Mouse (Mus musculus) right cerebral cortex, postnatal 36 days (tissue): ENCODE measurements around the gene Bglap3.
"Not testable (repeated sequence)": the region's sequence is repeated elsewhere in the genome, so short reads cannot be mapped to it uniquely, and the experiment has no call there.

Experiments used
- DNase-seq, 2 experiments: peaks; one replicate each; pipeline ENCODE4 v3.0.0; 2022; ENCODE audit warnings: low spot score in 2 of 2, mixed read lengths in 1 of 2

Gene Bglap3

GRCm38 (mm10) chr3:88376644-88377043, 4.1 kb upstream of the Bglap3 start:
- DNase-seq, result not testable (repeated sequence)

DNA sequence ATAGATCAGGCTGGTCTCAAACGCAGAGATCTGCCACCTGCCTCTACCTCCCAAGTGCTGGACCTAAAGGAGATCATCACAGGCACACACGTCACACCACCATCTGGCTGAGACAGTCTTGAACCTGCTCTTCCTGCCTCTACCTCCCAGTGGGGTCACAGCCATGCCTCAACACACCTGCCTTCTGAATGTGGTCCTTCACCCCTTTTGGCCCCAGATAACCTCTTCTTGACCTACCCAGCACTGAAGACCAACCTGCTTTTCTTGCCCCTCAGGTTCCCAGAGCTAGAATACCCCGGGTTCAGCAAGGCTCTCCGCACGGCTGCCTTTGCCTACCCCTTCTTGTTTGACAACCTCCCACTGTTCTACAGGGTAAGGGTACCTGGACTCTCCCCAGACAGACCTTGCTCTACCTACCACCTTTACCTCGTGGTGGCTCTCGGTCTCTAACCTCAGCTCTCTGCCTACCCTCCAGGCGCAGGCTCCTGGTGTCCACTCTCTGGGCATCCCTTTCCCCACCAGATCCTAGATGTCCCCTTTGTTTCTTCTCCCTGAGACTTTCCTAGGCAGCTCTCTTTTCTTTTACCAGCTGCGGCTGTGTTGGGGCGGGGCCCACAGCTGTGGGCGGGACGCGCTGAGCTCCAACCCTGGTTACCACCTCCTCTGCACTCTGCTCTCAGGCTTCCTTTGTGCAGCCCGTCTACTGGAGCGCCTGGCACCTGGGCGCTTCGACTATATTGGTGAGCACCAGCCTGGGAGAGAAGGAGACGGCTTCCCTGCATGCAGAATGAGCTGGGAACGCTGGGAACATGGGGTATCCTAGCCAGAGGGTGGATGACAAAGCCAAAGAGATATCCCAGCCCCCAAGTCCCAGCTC, 3.4 kb upstream of the Bglap3 start:
- DNase-seq, result not testable (repeated sequence)

- not testable (repeated sequence) for DNase-seq
Measured at GRCm38 (mm10) chr3:88368511-88368910, 4.0 kb downstream of the Bglap3 start.

DNA sequence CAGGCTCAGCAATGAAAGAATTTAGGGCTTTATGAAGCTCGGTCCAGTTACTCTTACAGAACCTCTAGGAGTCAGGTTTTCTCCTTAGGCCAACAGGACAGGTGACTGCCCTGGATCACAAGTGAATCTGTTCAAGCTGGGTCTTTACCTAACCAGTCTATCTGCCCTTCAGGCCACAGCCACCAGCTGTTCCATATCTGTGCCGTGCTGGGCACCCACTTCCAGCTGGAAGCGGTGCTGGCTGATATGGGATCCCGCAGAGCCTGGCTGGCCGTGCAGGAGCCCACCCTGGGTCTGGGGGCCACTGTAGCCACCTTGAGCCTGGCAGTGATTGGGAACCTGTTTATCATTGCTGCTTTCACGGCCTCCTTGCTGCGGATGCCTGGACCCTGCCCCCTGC, 5.0 kb downstream of the Bglap3 start:
- not testable (repeated sequence) for DNase-seq

DNA sequence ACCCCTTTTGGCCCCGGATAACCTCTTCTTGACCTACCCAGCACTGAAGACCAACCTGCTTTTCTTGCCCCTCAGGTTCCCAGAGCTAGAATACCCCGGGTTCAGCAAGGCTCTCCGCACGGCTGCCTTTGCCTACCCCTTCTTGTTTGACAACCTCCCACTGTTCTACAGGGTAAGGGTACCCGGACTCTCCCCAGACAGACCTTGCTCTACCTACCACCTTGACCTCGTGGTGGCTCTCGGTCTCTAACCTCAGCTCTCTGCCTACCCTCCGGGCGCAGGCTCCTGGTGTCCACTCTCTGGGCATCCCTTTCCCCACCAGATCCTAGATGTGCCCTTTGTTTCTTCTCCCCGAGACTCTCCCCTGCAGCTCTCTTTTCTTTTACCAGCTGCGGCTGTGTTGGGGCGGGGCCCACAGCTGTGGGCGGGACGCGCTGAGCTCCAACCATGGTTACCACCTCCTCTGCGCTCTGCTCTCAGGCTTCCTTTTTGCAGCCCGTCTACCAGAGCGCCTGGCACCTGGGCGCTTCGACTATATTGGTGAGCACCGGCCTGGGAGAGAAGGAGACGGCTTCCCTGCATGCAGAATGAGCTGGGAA, 5.6 kb downstream of the Bglap3 start:
- DNase-seq, result peak; percentile 61 to 69

DNA sequence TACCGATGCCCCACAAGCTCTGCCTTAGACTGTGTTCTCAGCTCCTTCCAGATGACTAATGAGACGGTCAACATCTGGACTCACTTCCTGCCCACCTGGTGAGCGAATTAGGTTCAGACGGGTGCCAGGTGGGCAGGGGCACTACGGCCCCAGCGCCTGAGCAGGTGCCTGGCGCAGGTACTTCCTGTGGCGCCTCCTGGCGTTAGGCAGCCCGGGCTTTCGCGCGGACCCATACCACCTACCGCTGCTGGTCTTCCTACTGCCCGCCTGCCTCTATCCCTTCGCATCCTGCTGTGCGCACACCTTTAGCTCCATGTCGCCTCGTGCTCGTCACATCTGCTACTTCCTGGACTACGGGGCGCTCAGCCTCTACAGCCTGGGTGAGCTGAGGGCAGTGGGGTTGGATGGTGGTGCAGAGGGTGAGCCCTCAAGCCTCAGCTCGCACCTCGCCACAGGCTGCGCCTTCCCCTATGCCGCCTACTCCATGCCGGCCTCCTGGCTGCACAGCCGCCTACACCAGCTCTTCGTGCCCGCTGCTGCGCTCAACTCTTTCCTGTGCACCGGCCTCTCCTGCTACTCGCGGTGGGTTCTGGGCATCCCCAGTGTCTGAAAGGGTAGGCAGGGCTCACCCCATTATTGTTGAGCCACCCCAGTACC, 6.7 kb downstream of the Bglap3 start:
- DNase-seq, result peak in 1 of 2 experiments; percentile 28

GRCm38 (mm10) chr3:88364337-88364736, 8.2 kb downstream of the Bglap3 start, which contains the start of gene Paqr6:
Gene Paqr6 (plus strand): TSS chr3:88364584.
- no peak for DNase-seq

GRCm38 (mm10) chr3:88363700-88364099, 8.8 kb downstream of the Bglap3 start:
- DNase-seq, result peak; percentile 38 to 50

DNA sequence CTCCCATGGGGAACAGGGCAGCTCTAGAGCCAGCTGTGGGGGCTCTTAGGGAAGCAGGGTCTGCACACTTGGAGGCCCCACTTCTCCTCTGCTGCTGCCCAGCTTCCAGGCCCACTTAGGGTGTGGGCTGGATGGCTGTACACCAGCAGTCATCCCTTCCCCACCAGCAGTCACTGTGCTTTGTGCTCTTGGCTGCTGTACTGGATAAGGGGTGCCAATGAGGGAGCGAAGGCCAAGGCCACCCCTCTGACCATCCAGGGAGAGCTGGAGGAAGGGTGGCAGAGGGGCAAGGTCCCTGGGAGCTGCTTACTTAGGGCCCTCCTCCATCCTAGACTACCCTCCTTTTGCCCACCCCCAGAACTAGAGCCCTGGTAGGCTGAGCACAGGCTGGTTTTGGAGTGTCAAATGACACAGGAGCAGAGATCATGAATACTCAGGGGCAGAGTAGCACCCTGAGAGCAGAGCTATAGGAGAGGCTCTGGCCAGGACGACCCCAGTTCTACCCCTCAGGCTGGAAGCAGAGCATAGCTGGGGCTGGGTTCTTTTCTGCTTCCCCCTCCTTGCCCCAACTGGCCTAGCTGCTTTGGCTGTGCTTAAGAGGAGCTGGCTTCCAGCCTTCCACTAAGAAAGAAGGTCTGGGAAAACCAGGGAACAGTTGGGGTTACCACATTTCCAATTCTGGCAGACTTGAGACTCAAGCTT, 10.8 kb downstream of the Bglap3 start:
- no peak for DNase-seq

GRCm38 (mm10) chr3:88361096-88361495, 11.4 kb downstream of the Bglap3 start:
- DNase-seq, result no peak

GRCm38 (mm10) chr3:88359989-88360388, 12.6 kb downstream of the Bglap3 start:
- no peak for DNase-seq

GRCm38 (mm10) chr3:88359584-88359983, 13.0 kb downstream of the Bglap3 start:
- DNase-seq, result no peak

- DNase-seq, result no peak
Measured at GRCm38 (mm10) chr3:88354396-88355165, 18.0 kb downstream of the Bglap3 start.

DNA sequence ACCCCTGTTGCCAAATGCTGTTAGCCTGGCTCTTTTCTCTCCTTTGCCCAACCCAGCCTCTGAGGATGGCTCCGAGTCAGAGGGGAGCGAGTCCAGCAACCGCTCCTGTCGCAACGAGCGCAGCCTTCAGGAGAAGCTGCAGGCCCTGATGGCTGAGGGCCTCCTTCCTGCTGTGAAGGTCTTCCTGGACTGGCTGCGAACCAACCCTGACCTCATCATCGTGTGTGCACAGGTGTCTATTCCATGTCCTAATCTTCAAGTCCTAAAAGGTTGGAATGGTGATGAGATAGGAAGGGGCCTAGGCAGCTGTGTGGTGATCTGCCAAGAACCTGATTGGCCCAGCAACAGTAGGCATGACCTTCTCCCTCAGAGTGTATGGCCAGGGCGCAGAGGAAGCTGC, 19.6 kb downstream of the Bglap3 start:
- DNase-seq, result no peak

DNA sequence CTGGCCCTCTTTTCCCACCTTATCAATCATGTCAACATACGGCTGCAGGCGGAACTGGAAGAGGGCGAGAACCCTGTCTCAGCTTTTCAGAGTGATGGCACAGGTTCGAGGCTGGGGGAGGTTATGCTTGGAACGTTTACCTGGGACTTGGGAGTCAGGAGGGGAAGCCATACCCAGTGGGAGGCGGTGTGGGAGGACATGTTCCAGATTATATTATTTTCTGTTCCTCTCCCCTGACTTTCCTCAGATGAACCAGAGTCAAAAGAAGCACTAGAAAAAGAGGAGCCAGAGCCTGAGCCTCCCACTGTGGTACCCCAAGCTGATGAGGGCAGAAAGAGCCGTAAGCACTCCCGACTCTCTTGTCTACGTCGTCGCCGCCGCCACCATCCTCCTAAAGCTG, 21.8 kb downstream of the Bglap3 start:
- no peak for DNase-seq

- DNase-seq, result no peak
Measured at GRCm38 (mm10) chr3:88339006-88339405, 33.5 kb downstream of the Bglap3 start.

- no peak for DNase-seq
Measured at GRCm38 (mm10) chr3:88338316-88338715, 34.2 kb downstream of the Bglap3 start.

- DNase-seq, result peak; percentile 32 to 55
Measured at GRCm38 (mm10) chr3:88337367-88338020, 35.0 kb downstream of the Bglap3 start.

GRCm38 (mm10) chr3:88336058-88337013, 36.2 kb downstream of the Bglap3 start, which contains the start of the genes Tmem79 and Smg5:
Gene Tmem79 (minus strand): TSS chr3:88336148.
Gene Smg5 (plus strand): TSS chr3:88336260.
- peak; percentile 91 to 93 for DNase-seq
